Mouse (Mus musculus) monocyte, adult 5-6 weeks (primary cell): ENCODE data around the gene Prdm9. TPM values are rescaled to one million over a fixed set of nuclear protein-coding genes. Genes with fewer than 3 reads are reported as not detected.

ENCODE experiments used
- ATAC-seq: fragments of 153-309, 156-312 bp; replicated peaks from 2 replicates; pipeline ENCODE4 v1.8.0; 2017; ENCODE audit warnings: mild to moderate bottlenecking; ENCODE audit not compliant: low TSS enrichment, insufficient number of reproducible peaks, severe bottlenecking, poor library complexity, low FRiP score
- total RNA-seq: library from RNA; stranded (forward); fragments of 200-1000, 200-491, 200-594 nt; gene quantifications from 3 replicates; pipeline ENCODE4 v1.2.3, GENCODE M21; 2017

The Prdm9 gene
- total RNA-seq, 1 experiment from 2014 or later: 3.8 TPM

DNA sequence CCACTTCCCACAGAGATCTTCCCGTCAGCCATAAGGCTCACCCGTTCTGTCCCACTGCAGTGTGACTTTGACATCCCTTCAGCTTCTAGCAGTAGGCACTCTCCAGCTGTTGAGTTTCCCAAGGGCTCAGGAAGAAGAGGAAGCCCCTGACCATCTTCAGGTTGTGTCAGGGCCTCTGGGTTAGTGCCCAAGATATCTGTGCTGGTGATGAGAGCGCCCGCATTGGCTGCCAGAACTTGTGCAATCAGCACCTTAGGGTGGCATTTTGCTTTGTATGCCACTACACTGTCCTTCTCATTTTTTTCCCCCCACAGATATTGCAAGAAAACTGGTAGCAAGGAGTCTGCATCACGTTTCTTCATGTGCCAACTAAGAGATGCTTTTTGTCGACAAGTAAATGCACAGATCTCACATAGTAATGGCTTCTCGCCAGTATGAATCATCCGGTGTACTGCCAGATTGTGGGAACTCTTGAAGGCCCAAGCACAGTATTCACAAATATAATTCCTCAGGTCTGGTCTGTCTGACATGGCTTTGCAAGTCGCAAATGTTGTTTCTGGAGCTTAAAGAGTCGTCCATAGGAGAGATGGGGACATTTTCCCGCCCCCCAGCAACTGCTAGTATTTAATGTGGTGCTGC, 28.9 kb downstream of the Prdm9 start:
- ATAC-seq: no peak

DNA sequence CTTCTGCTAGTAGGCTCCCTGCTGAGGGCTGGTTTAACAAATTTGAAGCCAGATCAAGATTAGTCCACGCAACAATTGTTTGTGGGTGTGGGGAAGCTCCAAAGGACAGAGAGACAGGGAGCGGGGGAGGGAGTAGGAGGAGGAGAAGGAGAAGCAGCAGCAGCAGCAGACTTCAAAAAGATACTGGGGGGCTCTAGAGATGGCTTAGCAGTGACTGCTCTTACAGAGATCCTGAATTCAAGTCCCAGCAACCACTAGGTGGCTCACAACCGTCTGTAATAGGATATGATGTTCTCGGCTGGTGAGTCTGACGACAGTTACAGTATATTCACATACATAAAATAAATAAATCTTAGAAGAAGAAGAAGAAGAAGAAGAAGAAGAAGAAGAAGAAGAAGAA, 34.0 kb downstream of the Prdm9 start:
- no peak for ATAC-seq

DNA sequence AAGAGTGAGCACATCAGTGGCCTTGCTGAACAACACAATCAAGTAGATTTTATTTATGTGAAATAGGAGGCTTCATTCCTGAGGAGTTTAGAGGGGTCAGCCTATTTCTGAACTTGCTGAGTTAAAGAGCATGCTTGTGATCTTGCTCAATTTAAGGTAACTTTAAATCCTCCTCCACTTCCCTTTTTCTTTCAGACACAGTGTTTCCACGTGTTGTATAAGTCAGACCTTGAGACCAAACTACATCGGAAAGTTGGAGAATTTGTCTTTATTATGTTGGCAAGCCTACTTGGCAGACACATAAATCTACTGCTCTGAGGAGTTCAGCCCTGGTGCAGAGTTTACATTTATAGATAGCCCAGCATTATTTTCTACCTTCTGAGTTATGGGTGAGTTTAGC, 35.3 kb downstream of the Prdm9 start:
- no peak for ATAC-seq

DNA sequence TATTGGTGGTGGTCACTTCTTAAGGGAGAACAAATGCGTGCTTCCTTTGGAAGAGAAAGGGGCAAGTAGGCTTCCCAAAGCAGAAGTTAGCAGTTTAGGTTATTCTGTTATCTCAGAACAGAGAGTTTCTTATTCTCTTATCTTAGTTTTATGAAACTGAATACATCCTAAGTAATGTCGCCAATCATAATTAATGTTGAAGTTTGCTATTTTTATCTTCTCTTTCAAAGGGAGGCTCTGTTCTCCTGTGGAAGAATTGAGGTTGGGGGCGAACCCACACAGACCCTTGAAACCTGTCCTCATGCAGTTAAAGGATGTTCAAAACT, 36.4 kb downstream of the Prdm9 start:
- ATAC-seq: no peak

- peak; percentile 98 for ATAC-seq
Measured at GRCm38 (mm10) chr17:15526986-15527810, 37.0 kb downstream of the Prdm9 start, which contains the start of gene Pdcd2. Pdcd2 (minus strand) TSS chr17:15527301.

GRCm38 (mm10) chr17:15526304-15526703, 37.9 kb downstream of the Prdm9 start:
- ATAC-seq: no peak

DNA sequence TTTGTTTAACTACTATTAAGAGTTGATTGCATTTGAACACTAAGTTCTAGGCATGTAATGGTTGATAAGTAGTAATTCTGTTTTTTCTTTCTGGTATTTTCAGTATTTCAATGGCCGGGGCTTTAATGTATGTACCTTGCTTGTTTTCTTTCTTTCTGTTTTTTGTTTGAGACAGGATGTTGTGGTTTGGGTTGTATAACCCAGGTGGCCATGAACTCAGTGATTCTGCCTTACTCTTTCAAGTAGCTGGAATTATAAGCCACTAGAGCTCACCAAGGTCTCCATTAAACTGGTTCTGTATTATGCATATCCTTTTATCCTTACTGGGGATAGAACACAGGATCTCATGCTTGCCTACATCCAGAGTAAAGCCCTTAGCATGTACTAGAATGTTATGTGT, 45.4 kb downstream of the Prdm9 start:
- no peak for ATAC-seq

GRCm38 (mm10) chr17:15518186-15518585, 46.0 kb downstream of the Prdm9 start:
- no peak for ATAC-seq

GRCm38 (mm10) chr17:15517776-15518175, 46.4 kb downstream of the Prdm9 start:
- no peak for ATAC-seq

GRCm38 (mm10) chr17:15510694-15511093, 53.5 kb downstream of the Prdm9 start:
- no peak for ATAC-seq

DNA sequence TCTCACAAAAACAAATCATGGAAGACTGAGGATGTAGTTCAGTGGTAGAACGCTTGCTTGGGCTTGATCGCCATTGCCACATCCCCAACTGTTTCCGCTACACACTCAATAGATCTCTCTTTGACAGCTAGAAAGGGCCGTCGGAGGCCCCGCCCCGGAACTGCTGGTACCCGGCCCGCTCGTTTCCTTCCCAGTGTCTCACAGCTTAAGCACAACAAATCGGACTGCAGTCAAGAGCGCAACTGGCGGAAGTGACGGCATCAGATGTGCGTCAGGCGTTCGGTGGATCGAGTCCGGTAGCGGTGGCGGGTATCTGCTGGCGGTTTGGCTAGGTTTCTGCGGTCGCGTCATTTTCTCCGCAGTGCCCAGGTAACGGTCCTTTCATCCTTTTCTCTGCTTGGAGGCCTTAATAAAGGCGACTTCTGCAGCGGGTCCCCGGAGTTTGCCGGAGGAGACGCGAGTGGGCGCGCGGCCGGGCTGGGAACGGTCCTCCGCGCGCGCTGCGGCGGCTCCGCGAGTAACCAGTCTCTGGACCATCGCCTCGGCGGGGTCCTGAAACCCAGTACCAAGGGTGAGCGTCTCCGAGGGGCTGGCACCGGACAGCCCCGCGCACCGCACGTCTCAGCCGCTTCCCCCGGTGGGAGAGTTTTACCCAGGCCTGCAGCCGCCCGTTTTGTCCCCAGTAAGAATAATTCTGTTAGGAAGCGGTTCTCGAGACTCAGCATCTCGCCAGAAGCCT, 64.3 kb downstream of the Prdm9 start, which contains the start of the genes Psmb1 and Tbp:
Psmb1 (minus strand) TSS at position 96 of the 739 bp plus-strand sequence.
Tbp (plus strand) TSS at position 233 of the 739 bp plus-strand sequence.
- peak; percentile 91 for ATAC-seq

DNA sequence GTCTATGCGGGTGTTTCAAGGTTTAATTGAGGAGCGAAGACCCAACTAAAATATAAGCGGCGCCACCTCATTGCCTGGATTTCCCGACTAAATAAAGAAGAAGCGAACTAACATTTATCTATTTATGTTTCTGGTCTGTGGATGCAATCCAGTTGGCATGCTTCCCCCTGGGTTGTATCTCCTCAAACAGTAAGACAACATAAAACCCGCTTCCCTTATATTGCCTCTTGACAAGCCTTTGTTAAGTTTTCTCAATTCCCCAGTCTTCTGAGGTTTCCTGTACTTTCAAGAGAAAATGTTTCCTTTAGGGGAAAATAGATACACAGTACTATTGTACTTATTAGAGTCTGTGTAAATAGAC, 65.4 kb downstream of the Prdm9 start:
- no peak for ATAC-seq

DNA sequence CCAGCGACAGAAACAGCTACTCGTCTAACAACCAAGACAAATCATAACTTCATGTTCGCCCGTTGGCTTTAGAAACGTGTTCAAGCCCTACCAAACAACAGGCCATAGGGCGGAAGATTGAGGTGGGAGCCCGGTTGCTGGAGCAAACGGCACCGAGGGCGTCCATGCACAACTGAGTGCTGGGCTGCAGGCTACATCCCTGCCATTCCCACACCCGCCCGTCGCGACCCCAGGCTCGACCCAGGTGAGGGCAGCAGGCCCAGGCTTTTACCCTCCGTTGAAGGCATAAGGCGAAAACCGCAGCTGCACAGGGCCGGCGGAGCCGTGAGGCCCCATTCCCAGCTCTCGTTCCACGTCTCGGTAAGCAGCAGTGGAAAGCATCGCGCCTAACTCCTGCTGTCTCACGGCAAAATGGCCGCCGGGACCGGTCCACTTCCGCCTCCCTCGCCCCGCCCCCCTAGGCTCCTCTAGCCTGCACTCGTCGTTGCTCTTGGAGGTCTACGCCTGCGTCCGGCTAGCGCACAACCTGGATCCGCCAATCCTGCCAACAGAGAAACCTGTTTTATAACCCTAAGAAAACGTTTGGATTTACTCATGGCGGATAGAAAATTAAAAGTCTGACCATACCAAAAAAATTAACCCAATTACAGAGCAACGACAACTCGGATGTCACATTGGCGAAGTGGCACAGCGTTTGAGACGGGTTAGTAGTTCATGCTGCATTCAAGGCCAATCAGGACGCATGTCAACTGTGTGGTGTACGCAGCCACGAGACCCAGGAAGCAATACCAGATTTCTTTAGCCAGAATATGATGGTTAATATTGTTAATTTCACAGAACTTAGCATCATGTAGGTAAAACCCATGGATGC, 66.0 kb downstream of the Prdm9 start:
- ATAC-seq: peak; percentile 86

Other genes with a start within 250 kb of the Prdm9 start
- gene Dll1, start 187.5 kb downstream of the Prdm9 start, total RNA-seq: 0.19 to 1.4 TPM in 2 of 3 replicates, not detected in the other
- gene Fam120b, start 168.2 kb downstream of the Prdm9 start, total RNA-seq: 25.5 to 42.6 TPM (median 29.4 TPM) in 3 replicates
- gene Psmb1, start 64.6 kb downstream of the Prdm9 start, total RNA-seq: 173 to 199 TPM (median 192 TPM) in 3 replicates
- 32.7 to 62.0 TPM (median 39.8 TPM) in 3 replicates for gene Tbp, start 64.5 kb downstream of the Prdm9 start, total RNA-seq
- 41.3 to 60.1 TPM (median 53.8 TPM) in 3 replicates for gene Pdcd2, start 37.1 kb downstream of the Prdm9 start, total RNA-seq
- gene Chd1, start 140.6 kb upstream of the Prdm9 start, total RNA-seq: 92.9 to 105 TPM (median 98.3 TPM) in 3 replicates